Mouse (Mus musculus): ENCODE measurements around the gene Olfr1346. TPM values are rescaled to one million over a fixed set of nuclear protein-coding genes. Genes with fewer than 3 reads are reported as not detected.
"Not testable (repeated sequence)": the region's sequence is repeated elsewhere in the genome, so short reads cannot be mapped to it uniquely, and the experiment has no call there.

Gene Olfr1346
- total RNA-seq (2014; fragmentation: Nextera tagmentation) (not detected in 2 replicates), total RNA-seq (2017) (not detected in 2 replicates)

- no peak for ATAC-seq (replicated peaks; ENCODE audit: low FRiP score, low TSS enrichment, poor library complexity, severe bottlenecking)
Observed at GRCm38 (mm10) chr7:6466951-6467350, at the start of gene Olfr1346. Gene Olfr1346, plus strand, starts transcription at chr7:6467101.

- ATAC-seq (replicated peaks; ENCODE audit: low FRiP score, low TSS enrichment, poor library complexity, severe bottlenecking): no peak
Observed at GRCm38 (mm10) chr7:6419894-6420293, 47.0 kb upstream of the Olfr1346 start.

DNA sequence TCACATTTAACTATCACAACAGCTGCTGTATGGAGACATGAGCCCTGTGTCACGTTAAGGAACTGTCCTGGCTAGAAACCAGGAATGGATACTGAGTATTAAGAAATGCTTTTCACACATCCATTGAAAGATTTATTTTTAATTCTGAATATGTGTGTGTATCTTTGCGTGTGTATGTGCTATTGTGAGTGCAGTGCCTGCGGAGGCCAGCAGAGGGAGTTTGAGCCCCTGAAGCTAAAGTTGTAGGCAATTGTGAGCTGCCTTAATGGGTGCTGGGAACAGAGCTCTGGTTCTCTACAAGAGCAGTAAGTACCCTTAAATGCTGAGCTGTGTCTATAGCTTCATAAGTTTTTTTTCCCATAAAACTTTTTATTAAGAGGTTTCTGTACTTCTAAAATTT lies 37.5 kb upstream of the Olfr1346 start:
- no peak for ATAC-seq (replicated peaks; ENCODE audit: low FRiP score, low TSS enrichment, poor library complexity, severe bottlenecking)

DNA sequence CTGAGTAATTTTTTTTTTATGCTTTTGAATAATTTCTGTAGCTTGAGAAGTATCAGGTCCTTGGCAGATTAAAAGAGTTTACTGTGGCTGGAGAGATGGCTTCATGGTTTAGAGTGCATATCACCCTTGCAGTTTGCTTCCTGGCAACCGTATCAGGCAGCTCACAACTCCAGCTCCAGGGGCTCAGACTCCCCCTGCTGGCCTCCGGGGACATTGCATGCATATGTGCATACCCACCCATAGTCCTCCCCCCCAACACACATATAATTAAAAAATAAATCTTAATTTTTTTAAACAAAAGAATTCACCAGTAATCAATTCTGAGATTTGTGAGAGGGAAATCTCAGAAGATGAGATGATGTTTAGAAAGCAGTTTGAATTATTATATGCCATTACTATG lies 36.6 kb upstream of the Olfr1346 start:
- peak; percentile 86 for ATAC-seq (replicated peaks; ENCODE audit: low FRiP score, low TSS enrichment, poor library complexity, severe bottlenecking)

GRCm38 (mm10) chr7:6438388-6438787 lies 28.5 kb upstream of the Olfr1346 start, which contains the start of gene Olfr1344:
Gene Olfr1344, plus strand, starts transcription at chr7:6438688.
- no peak for ATAC-seq (replicated peaks; ENCODE audit: low FRiP score, low TSS enrichment, poor library complexity, severe bottlenecking)

DNA sequence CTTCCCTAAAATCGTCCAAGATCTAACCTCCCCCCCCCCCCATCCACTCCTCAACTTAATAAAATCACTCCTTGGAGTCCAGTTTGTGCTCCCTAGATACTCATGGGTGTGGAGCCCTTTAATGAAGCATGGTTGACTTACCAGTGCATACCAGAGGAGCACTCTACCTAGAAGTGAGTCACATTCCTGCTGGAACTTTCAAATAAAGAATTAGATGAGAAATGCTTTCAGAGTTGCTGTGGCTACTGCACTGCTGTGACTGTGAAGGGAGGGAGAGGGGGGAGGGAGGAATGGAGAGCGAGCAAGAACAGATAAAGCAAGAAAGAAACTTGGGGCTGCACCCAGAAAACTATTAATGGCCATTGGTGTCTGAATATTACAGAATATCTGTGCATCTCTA lies 25.7 kb upstream of the Olfr1346 start:
- ATAC-seq (replicated peaks; ENCODE audit: low FRiP score, low TSS enrichment, poor library complexity, severe bottlenecking): no peak

- no peak for ATAC-seq (replicated peaks; ENCODE audit: low FRiP score, low TSS enrichment, poor library complexity, severe bottlenecking)
Observed at GRCm38 (mm10) chr7:6447771-6448170, 19.1 kb upstream of the Olfr1346 start.

DNA sequence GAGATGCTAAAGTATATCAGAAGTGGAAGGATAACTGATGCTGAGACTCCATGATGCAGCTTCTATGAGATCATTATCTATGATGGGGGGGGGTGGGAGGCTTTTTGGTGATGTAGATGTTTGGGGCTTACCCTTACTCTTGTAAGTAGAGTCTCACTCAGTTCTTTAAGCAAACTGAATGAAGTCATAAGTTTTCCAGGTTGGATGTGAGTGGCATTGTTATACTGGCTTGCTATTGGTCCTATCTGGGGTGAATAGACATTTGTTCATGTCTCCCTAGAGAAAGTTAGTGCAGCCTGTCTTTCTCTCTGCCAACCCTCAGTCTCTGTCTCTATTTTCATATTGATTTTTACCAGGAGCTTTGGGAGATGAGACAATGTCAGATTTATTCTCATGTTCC lies 11.0 kb upstream of the Olfr1346 start, which contains the start of gene Olfr1336:
Gene Olfr1336, plus strand, starts transcription at position 301 of the 400 bp plus-strand sequence.
- no peak for ATAC-seq (replicated peaks; ENCODE audit: low FRiP score, low TSS enrichment, poor library complexity, severe bottlenecking)

GRCm38 (mm10) chr7:6456399-6456798 lies 10.5 kb upstream of the Olfr1346 start:
- no peak for ATAC-seq (replicated peaks; ENCODE audit: low FRiP score, low TSS enrichment, poor library complexity, severe bottlenecking)

DNA sequence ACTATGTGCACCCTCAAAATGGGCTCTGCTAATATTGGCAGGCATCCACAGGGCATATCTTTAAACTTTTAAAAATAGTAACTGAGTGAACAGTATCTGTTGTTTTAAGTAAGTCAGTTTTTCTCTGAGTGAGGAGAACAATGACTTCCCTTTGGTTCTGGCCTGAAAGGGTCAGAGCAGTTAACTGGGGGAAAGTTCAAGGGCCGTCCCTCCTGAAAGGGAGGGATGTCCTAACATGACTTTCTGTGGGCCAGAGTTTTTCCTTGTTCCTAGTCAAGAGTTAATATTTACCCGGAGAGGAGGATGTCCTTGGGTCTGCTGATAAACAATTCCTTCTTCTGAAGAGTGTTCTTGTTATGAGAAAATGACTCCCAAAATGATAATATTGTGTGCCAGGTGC lies 10.7 kb downstream of the Olfr1346 start:
- not testable (repeated sequence) for ATAC-seq (replicated peaks; ENCODE audit: low FRiP score, low TSS enrichment, poor library complexity, severe bottlenecking)

GRCm38 (mm10) chr7:6486841-6487240 lies 19.9 kb downstream of the Olfr1346 start, which contains the start of gene Olfr5:
Gene Olfr5, minus strand, starts transcription at chr7:6486941.
- ATAC-seq (replicated peaks; ENCODE audit: low FRiP score, low TSS enrichment, poor library complexity, severe bottlenecking): no peak

- no peak for ATAC-seq (replicated peaks; ENCODE audit: low FRiP score, low TSS enrichment, poor library complexity, severe bottlenecking)
Observed at GRCm38 (mm10) chr7:6499655-6500054, 32.8 kb downstream of the Olfr1346 start, which contains the start of gene Olfr1347. Gene Olfr1347, minus strand, starts transcription at chr7:6499755.

DNA sequence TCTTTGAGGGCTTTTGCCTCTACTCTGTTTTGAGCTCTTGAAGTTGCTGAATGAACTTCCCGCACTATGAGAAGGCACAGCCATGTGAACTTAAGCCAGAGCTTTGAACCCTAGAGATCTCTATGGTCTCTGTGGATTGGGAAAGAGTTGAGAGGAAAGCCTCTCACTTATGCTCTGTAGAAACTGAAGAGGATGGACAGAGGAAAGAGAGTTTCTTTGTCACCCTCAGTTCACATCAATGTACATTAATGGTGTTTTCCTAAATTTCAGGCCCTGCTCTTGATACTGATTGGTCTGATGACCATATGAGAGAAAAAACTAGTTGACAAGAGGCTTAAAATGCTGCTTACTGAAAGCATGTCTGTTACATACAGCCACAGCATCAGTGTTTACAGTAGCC lies 41.7 kb downstream of the Olfr1346 start, which contains the start of gene Olfr1348:
Gene Olfr1348, minus strand, starts transcription at position 101 of the 400 bp plus-strand sequence.
- no peak for ATAC-seq (replicated peaks; ENCODE audit: low FRiP score, low TSS enrichment, poor library complexity, severe bottlenecking)

DNA sequence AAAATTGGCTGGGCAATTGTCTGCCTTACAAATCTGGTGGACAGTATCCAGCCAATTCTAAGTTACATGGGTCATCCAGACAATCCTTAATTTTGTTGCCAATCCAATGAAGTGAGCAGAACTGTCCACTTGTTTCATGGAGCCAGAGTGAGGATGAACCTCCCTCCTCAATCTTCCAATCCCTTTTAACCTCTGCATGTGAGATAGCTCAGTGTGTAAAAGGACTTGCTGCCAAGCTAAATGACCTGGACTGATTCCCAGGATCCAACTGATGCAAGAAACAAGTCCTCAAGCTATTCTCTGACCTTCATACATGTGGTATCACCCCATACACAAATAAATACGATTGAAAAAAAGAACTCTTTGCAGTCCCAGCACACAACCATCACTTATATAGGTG lies 54.8 kb downstream of the Olfr1346 start:
- no peak for ATAC-seq (replicated peaks; ENCODE audit: low FRiP score, low TSS enrichment, poor library complexity, severe bottlenecking)

GRCm38 (mm10) chr7:6522850-6523249 lies 55.9 kb downstream of the Olfr1346 start, which contains the start of gene Olfr1349:
Gene Olfr1349, minus strand, starts transcription at chr7:6522950.
- ATAC-seq (replicated peaks; ENCODE audit: low FRiP score, low TSS enrichment, poor library complexity, severe bottlenecking): no peak

DNA sequence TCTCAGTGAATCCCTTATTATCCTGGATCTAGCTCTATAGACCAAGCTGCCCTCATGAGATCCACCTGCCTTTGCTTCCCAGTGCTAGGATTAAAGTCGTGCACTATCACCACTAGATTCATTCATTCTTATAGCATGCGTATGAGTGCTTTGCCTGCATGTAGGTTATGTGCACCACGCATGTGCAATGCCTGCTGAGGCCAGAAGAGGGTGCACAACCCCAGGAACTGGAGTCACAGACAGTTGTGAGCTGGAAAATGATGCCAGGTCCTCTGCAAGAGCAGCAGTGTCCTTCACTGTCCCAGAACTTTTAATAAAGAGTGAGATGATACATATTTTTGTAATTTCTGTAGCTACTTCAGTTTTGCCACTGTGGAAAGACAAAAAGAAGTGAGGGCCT lies 58.1 kb downstream of the Olfr1346 start:
- ATAC-seq (replicated peaks; ENCODE audit: low FRiP score, low TSS enrichment, poor library complexity, severe bottlenecking): no peak

DNA sequence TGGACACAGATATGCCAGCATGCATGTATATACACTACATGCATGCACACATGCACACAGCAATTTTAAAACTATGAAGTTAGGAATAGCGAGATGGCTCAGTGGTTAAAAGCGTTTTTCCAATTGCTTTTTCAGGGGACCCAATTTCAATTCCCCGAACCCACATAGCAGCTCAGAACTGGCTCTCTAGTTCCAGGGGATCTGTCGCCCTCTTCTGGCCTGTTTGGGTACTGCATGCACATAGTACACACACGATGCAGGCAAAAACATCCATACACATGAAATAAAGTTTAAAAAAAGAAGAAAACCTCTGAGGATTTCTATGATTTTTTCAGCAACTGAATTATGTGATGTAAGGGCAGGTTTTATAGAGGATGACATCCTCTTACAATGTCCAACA lies 59.2 kb downstream of the Olfr1346 start:
- no peak for ATAC-seq (replicated peaks; ENCODE audit: low FRiP score, low TSS enrichment, poor library complexity, severe bottlenecking)

Other genes with a start within 250 kb of the Olfr1346 start
- not detected in 2 replicates for gene Zscan5b, start 244.8 kb upstream of the Olfr1346 start, total RNA-seq (2014; fragmentation: Nextera tagmentation)
- not detected in 2 replicates for gene Zscan5b, start 244.8 kb upstream of the Olfr1346 start, total RNA-seq (2017)
- gene Epp13, start 214.4 kb upstream of the Olfr1346 start, total RNA-seq (2014; fragmentation: Nextera tagmentation): not detected in 2 replicates
- not detected in 2 replicates for gene Epp13, start 214.4 kb upstream of the Olfr1346 start, total RNA-seq (2017)
- gene Zfp667, start 180.5 kb upstream of the Olfr1346 start, total RNA-seq (2014; fragmentation: Nextera tagmentation): 2.5 and 3.5 TPM in 2 replicates
- 2.5 and 4.7 TPM in 2 replicates for gene Zfp667, start 180.5 kb upstream of the Olfr1346 start, total RNA-seq (2017)
- gene Zfp583, start 135.8 kb upstream of the Olfr1346 start, total RNA-seq (2014; fragmentation: Nextera tagmentation): 2.8 and 5.2 TPM in 2 replicates
- 2.5 and 6.4 TPM in 2 replicates for gene Zfp583, start 135.8 kb upstream of the Olfr1346 start, total RNA-seq (2017)
- gene Gm3854, start 123.3 kb upstream of the Olfr1346 start, total RNA-seq (2014; fragmentation: Nextera tagmentation): 0.11 and 0.87 TPM in 2 replicates
- gene Gm3854, start 123.3 kb upstream of the Olfr1346 start, total RNA-seq (2017): 0.30 and 1.1 TPM in 2 replicates
- 2.8 and 7.0 TPM in 2 replicates for gene Zfp78, start 103.8 kb upstream of the Olfr1346 start, total RNA-seq (2014; fragmentation: Nextera tagmentation)
- gene Zfp78, start 103.8 kb upstream of the Olfr1346 start, total RNA-seq (2017): 3.6 and 3.7 TPM in 2 replicates
- gene Zfp28, start 83.8 kb upstream of the Olfr1346 start, total RNA-seq (2014; fragmentation: Nextera tagmentation): 0.49 and 1.4 TPM in 2 replicates
- gene Zfp28, start 83.8 kb upstream of the Olfr1346 start, total RNA-seq (2017): 0.89 and 6.2 TPM in 2 replicates
- not detected in 2 replicates for gene Smim17, start 68.4 kb upstream of the Olfr1346 start, total RNA-seq (2014; fragmentation: Nextera tagmentation)
- not detected in 2 replicates for gene Smim17, start 68.4 kb upstream of the Olfr1346 start, total RNA-seq (2017)
- gene Gm20715, start 56.8 kb upstream of the Olfr1346 start, total RNA-seq (2014; fragmentation: Nextera tagmentation): not detected in 2 replicates
- not detected in 2 replicates for gene Gm20715, start 56.8 kb upstream of the Olfr1346 start, total RNA-seq (2017)
- gene Olfr1344, start 28.4 kb upstream of the Olfr1346 start, total RNA-seq (2014; fragmentation: Nextera tagmentation): not detected in 2 replicates
- not detected in 2 replicates for gene Olfr1344, start 28.4 kb upstream of the Olfr1346 start, total RNA-seq (2017)
- not detected in 2 replicates for gene Olfr1336, start 10.9 kb upstream of the Olfr1346 start, total RNA-seq (2014; fragmentation: Nextera tagmentation)
- gene Olfr1336, start 10.9 kb upstream of the Olfr1346 start, total RNA-seq (2017): not detected in 2 replicates
- gene Olfr5, start 19.8 kb downstream of the Olfr1346 start, total RNA-seq (2014; fragmentation: Nextera tagmentation): not detected in 2 replicates
- not detected in 2 replicates for gene Olfr5, start 19.8 kb downstream of the Olfr1346 start, total RNA-seq (2017)
- gene Olfr1347, start 32.7 kb downstream of the Olfr1346 start, total RNA-seq (2014; fragmentation: Nextera tagmentation): not detected in 2 replicates
- not detected in 2 replicates for gene Olfr1347, start 32.7 kb downstream of the Olfr1346 start, total RNA-seq (2017)
- not detected in 2 replicates for gene Olfr1348, start 41.6 kb downstream of the Olfr1346 start, total RNA-seq (2014; fragmentation: Nextera tagmentation)
- not detected in 2 replicates for gene Olfr1348, start 41.6 kb downstream of the Olfr1346 start, total RNA-seq (2017)
- not detected in 2 replicates for gene Olfr1349, start 55.8 kb downstream of the Olfr1346 start, total RNA-seq (2014; fragmentation: Nextera tagmentation)
- not detected in 2 replicates for gene Olfr1349, start 55.8 kb downstream of the Olfr1346 start, total RNA-seq (2017)
- gene Olfr1350, start 97.7 kb downstream of the Olfr1346 start, total RNA-seq (2014; fragmentation: Nextera tagmentation): not detected in 2 replicates
- gene Olfr1350, start 97.7 kb downstream of the Olfr1346 start, total RNA-seq (2017): not detected in 2 replicates
- gene Zim1, start 229.3 kb downstream of the Olfr1346 start, total RNA-seq (2014; fragmentation: Nextera tagmentation): not detected in 2 replicates
- gene Zim1, start 229.3 kb downstream of the Olfr1346 start, total RNA-seq (2017): not detected in 2 replicates

Data from megakaryocyte-erythroid progenitor cell, adult 5-6 weeks (primary cell).